Mouse (Mus musculus) ES-CJ7 (cell line): ENCODE measurements around the gene 4933415A04Rik.

ENCODE experiments used
- DNase-seq: peaks from one replicate; pipeline ENCODE4 v3.0.0; 2011; ENCODE audit warnings: low read depth, low spot score

The 4933415A04Rik gene

DNA sequence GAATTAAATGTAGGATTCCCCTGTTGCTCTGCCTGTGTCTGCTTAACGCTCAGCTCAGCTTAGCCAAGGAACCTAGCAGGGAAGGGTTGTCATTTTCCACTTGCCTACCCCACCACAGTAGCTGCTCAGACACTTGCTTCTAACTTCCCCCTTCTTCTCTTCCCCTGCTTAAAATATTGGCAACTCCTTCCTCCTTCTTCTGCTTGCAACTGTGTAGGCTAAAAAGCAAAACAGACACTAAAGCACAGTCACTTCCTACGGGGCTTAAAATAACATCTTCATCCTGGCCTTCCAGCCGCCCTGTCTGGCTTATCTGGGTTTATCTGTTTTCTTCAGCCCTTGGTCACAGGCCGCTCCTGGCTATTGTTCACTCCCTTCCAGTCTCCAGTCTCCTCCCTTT, 45.7 kb downstream of the 4933415A04Rik start:
- no peak for DNase-seq

GRCm38 (mm10) chr11:43633165-43633564, 46.3 kb downstream of the 4933415A04Rik start:
- no peak for DNase-seq

GRCm38 (mm10) chr11:43633658-43634401, 47.0 kb downstream of the 4933415A04Rik start:
- DNase-seq, result peak; percentile 96

DNA sequence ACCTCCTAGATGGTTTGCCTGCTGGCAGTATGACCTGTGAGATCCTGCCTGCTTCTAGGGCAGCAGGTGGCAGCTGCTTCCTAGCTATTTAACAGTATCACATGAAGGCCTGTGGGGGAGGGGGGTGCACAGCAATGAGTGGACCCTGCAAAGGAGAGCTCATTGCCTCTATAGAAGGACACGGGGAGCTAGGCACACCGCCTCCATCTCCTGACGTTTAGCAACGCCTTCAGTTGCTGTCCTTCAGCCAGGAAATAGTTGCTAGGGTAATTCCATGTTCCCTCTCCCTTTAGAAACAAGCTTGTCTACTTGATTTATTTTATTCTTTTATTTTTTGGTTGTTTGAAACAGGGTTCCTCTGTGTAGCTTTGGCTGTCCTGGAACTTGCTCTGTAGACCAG, 49.9 kb downstream of the 4933415A04Rik start:
- no peak for DNase-seq

DNA sequence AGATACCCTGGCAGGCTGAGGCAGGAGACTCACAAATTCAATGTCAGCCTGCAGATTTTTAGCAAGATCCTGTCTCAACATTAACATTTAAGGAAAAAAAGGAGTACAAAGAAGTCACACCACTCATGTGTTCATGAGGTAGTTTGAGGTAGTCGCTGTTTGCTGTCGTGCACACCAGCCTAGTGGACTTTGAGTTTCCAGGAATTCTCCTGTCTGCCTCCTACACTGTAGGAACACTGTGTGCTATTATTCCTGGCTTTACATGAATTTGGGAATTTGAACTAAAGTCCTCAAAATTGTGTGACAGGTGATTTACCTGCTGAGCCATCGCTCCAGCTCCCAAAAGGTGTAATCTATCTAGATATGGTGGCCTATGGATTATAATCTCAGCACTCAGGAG, 51.6 kb downstream of the 4933415A04Rik start:
- no peak for DNase-seq
